Mouse (Mus musculus): ENCODE measurements around the gene Acacb.

DNA sequence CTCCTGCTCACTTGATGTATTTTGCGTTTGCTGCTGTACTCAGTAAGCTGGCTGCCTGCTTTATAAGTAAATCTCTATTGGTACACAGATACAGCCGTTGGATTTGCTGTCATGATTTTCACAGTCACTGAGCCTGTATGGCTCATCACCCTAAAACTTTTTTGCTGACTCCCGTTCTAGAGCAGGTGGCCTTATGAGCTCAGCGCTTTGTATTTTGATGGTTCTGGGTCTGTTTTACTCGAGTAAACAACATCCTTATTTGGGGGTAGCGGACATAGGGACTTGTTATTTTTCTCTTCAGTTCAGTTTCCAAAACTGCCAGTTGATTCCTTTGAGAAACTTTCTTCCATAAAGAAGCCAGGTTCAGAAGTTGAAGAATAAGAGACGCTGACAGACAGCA, 79.7 kb downstream of the Acacb start:
- TF ChIP-seq CTCF (IDR thresholded peaks at IDR 0.05; ENCODE audit: control insufficient read depth, insufficient read depth, low read length) (no peak), POLR2A (IDR thresholded peaks at IDR 0.05; ENCODE audit: borderline replicate concordance, control insufficient read depth, low read depth, low read length) (no peak)
